Mouse (Mus musculus): ENCODE results near the gene Rin3.

Gene Rin3

GRCm38 (mm10) chr12:102369488-102370235 is 86.8 kb downstream of the Rin3 start:
- no peak for DNase-seq (ENCODE audit: low read depth, low spot score)

DNA sequence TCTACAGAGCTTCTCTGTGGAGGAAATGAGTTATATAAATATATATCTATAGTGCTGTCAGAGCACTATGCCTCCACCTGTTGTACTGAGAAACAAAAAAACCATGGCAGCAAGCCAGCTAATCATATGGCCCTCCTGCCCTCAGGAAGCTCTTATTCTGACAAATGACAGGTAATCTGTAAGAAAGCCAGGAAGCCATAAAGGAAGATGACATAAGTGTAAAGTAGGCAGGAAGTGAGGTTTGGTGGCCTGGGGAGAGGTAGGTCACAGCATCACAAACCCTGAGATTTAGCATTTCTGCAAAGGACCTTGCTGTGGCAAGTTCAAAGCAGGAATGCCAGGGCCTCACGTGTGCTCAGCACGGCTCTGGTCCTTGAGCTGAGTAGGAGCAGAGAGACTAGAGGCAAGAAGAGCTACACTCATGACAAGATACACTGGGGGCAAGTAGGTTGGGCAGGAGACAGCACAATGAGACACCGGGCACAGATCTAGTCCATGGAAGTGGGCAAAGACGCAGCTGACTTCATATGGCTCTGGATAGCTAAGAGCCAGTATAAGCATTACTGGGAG is 88.2 kb downstream of the Rin3 start:
- DNase-seq (ENCODE audit: low read depth, low spot score): no peak

DNA sequence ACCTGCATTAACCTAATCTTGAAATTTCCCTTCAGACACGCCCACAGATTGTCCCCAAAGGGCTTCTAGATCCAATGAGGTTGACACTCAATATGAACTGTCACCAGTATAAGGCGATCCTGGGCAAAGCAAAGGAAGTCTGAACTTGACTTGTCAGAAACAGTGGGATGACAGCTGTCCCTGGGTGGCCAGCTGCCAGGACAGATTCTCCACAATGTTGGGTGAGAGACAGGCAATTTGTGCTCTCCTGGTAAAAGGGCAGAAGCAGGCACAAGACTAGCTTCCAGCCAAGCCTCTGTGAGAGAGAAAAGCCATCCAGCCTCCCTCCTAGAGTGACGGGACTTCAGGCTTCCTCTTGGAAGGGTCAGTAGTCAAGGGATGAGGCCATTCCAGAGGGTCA is 89.5 kb downstream of the Rin3 start:
- DNase-seq (ENCODE audit: low read depth, low spot score): no peak

DNA sequence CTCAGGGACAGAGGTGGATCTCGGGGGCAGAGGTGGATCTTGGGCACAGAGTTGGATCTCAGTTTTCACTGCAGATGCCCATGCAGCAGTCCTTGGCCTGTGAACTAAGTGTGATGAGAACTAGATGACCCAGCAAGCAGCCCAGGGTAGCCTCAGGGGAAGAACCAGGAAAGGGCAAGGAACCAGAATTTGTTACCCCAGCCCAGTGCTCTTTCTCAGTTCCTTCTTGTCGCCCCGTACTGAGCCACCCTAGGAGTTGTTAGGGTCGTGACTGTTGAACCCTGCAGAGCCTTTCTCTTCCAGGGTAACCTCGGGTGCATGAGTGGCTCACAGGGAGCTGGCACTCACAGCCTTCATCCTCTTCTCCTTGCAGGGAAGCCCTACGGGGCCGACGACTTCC is 99.3 kb downstream of the Rin3 start:
- DNase-seq (ENCODE audit: low read depth, low spot score): no peak

DNA sequence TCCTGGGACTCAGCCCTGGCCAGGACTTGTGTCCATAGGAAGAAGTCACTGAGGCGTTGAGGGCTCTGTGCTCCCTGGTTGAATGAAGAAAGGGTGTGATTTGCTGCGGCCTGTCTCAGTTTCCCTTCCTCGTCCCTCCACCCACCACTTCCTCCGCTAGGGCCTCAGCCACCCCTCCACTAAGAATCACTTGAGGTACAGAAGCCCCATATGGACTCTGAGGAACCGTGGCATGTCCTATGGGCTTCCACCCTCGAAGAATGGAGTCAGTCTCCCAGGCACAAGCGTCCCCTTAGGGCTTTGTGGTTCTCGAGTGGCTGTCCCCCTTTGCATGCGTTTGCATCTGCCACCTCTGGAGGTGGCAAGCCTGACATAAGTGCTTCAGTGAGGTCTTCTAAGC is 100.4 kb downstream of the Rin3 start:
- no peak for DNase-seq (ENCODE audit: low read depth, low spot score)

GRCm38 (mm10) chr12:102384819-102385218 is 102.0 kb downstream of the Rin3 start:
- no peak for DNase-seq (ENCODE audit: low read depth, low spot score)

GRCm38 (mm10) chr12:102387219-102387917 is 104.5 kb downstream of the Rin3 start:
- DNase-seq (ENCODE audit: low read depth, low spot score): peak; percentile 49

DNA sequence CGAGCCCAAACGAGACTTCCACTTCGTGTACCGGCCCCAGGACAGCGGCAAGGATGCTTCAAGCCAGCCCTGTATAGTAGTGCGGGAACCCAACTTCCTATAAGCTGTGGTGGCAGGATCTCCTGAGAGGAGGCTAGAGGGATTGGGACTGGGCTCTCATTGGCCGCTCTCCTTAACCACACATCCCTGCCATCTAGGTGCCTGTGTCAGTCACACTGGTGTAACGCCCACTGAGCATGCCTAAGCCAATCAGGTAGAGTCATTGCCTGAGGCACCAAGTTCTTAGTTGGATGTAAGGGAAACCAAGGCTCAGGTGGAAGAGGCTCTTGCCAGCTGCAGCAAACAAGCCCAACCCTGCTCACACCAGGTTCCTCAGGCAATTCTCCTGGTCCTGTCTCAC is 107.2 kb downstream of the Rin3 start:
- no peak for DNase-seq (ENCODE audit: low read depth, low spot score)

DNA sequence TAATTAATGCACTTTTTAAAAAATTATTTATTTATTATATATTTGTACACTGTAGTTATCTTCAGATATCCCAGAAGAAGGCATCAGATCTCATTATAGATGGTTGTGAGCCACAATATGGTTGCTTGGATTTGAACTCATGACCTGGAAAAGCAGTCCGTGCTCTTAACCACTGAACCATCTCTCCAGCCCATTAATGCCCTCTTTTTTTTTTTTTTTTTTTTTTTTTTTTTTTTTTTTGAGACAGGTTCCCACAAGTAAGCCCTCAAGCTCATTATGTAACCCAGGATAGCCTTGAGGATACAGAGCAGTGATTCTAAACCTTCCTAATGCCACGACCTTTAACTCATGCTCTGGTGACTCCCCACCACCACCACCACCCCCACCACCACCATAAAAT is 108.3 kb downstream of the Rin3 start:
- DNase-seq (ENCODE audit: low read depth, low spot score): no peak

- no peak for DNase-seq (ENCODE audit: low read depth, low spot score)
Observed at GRCm38 (mm10) chr12:102391982-102392381, 109.1 kb downstream of the Rin3 start.

GRCm38 (mm10) chr12:102394496-102394895 is 111.6 kb downstream of the Rin3 start:
- no peak for DNase-seq (ENCODE audit: low read depth, low spot score)

DNA sequence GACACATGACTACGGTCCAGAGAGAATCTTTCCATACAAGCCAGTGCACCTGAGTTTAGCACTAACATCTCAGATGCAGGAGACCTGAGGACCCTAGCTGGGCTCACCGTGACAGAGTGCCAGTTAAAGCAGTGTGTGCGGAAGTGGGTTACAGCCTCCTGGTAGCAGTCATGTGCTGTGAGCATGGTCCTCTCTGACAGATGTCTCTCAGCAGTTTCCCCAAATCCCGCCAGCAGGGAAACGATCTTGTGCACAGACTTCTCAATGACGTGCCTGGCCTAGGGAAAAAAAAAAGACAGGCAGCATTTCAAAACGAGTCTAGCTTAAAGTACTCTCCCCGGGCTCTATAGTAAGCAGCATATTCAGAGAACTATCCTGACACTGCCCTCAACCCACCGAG is 112.7 kb downstream of the Rin3 start:
- no peak for DNase-seq (ENCODE audit: low read depth, low spot score)

- DNase-seq (ENCODE audit: low read depth, low spot score): no peak
Observed at GRCm38 (mm10) chr12:102395998-102396991, 113.4 kb downstream of the Rin3 start.

DNA sequence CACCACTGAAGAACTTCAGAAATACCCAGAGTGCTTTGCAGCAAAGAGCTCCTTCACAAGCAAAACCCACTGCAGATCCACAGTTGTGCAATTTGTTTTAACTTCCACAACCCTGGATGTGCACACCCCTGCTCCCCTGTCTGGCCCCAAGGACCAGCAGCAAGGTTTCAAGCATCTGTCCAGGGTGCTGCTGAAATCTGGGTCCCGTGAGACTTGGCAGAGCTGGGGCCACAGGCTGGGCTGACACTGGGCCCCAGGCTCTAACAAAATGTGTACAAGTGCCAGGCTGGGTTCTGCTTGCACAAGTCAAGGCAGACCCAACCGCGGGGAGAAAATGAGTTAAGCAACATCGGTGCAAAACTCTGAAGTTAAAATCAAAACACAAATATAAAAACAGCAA is 115.7 kb downstream of the Rin3 start:
- DNase-seq (ENCODE audit: low read depth, low spot score): no peak

DNA sequence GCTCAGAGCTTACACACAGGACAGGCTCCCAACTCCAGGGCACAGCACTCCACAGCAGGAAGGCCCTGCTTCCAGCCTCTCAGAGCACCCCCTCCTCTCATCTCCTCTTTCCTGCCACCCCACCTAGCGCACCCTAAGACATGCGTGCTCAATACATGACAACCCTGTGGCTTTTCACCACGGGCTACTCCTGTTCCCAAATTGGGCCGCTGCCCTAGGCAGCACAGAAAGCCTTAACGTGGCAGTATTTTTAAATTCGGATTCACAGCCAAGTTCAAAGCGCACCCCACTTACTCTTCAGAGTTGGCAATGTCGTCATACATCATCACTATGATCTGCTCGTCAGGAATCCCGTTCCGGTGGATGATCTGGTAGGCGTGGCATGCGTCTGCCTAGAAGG is 130.3 kb downstream of the Rin3 start:
- DNase-seq (ENCODE audit: low read depth, low spot score): no peak

GRCm38 (mm10) chr12:102414686-102415085 is 131.8 kb downstream of the Rin3 start:
- DNase-seq (ENCODE audit: low read depth, low spot score): no peak

DNA sequence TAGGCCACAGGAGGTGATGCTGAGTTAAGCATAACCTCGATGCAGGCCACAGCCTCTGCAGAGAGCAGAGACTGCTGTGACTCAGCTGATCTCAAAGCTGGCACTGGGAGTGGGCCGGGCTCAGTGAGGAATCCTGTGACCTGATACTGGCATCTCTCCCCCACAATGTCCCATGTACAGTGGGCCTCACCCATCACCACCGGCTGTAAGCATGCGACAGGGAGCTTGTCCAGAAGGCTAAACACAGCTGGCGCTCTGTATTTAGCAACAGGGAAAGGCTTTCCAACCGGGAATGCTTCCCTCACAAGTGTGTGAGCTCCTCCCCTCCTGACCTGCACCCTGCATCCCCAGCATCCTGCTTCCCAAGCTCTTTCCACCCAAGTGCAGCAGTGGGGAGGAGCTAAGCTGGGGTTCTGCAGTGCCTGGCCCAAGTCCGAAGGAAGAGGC is 133.6 kb downstream of the Rin3 start:
- DNase-seq (ENCODE audit: low read depth, low spot score): no peak

- no peak for DNase-seq (ENCODE audit: low read depth, low spot score)
Observed at GRCm38 (mm10) chr12:102416955-102417510, 134.2 kb downstream of the Rin3 start.

GRCm38 (mm10) chr12:102417701-102418100 is 134.9 kb downstream of the Rin3 start:
- DNase-seq (ENCODE audit: low read depth, low spot score): no peak

GRCm38 (mm10) chr12:102419544-102419943 is 136.7 kb downstream of the Rin3 start:
- peak; percentile 80 for DNase-seq (ENCODE audit: low read depth, low spot score)

- DNase-seq (ENCODE audit: low read depth, low spot score): no peak
Observed at GRCm38 (mm10) chr12:102420168-102420890, 137.5 kb downstream of the Rin3 start.

Data from telencephalon, adult 2 months (tissue).